Mouse (Mus musculus) heart, embryonic 14.5 days (tissue): ENCODE measurements at regions not wholly inside any gene's neighbourhood (a gene's known extent, or its start where the extent isn't known, plus 50 kb on each side); places are given as distances from the start of the nearest gene placed in this dataset.

ENCODE experiments used
- ATAC-seq: fragments of 200-750 bp; cut with Nextera tagmentation; 2 replicates; pipeline ENCODE4 v1.8.0; 2017; ENCODE audit warnings: low read depth, moderate TSS enrichment; ENCODE audit not compliant: insufficient number of reproducible peaks, insufficient read depth, low FRiP score
- H3K27ac ChIP-seq, 2 experiments: fragments of 200-500 bp in 1 of 2; fragments of 300-500 bp in 1 of 2; sonication (generic) in 1 of 2; replicated peaks in 1 of 2; 2 replicates each; pipeline ENCODE4 v1.5.1; 2012 to 2014; ENCODE audit warnings: low read depth in 2 of 2, low read length in 2 of 2, control low read depth in 1 of 2, mild to moderate bottlenecking in 1 of 2, mixed read lengths in 1 of 2; ENCODE audit not compliant: control insufficient read depth in 1 of 2, insufficient read depth in 1 of 2
- H3K27me3 ChIP-seq: fragments of 300-500 bp; sonication (generic); 2 replicates; pipeline ENCODE4 v1.6.1; 2014; ENCODE audit warnings: mild to moderate bottlenecking, low read length, control low read depth; ENCODE audit not compliant: control insufficient read depth, insufficient read depth
- H3K36me3 ChIP-seq: fragments of 300-500 bp; sonication (generic); 2 replicates; pipeline ENCODE4 v1.6.1; 2014; ENCODE audit warnings: mild to moderate bottlenecking, control low read depth, low read length, mixed read lengths; ENCODE audit not compliant: control insufficient read depth, insufficient read depth
- H3K4me1 ChIP-seq, 2 experiments: fragments of 200-500 bp in 1 of 2; fragments of 300-500 bp in 1 of 2; sonication (generic) in 1 of 2; 2 replicates each; pipeline ENCODE4 v1.6.1; 2012 to 2014; ENCODE audit warnings: low read length in 2 of 2, control low read depth in 1 of 2, mixed read lengths in 1 of 2; ENCODE audit not compliant: control insufficient read depth in 2 of 2, insufficient read depth in 2 of 2
- H3K4me2 ChIP-seq: fragments of 300-500 bp; sonication (generic); 2 replicates; pipeline ENCODE4 v1.6.1; 2014; ENCODE audit warnings: mild to moderate bottlenecking, low read length
- H3K4me3 ChIP-seq, 2 experiments: fragments of 200-500 bp in 1 of 2; fragments of 300-500 bp in 1 of 2; sonication (generic) in 1 of 2; 2 replicates each; pipeline ENCODE4 v1.5.1; 2012 to 2014; ENCODE audit warnings: low read length in 2 of 2, mild to moderate bottlenecking in 2 of 2, control low read depth in 1 of 2, low read depth in 1 of 2, moderate library complexity in 1 of 2; ENCODE audit not compliant: control insufficient read depth in 1 of 2, insufficient read depth in 1 of 2
- H3K9ac ChIP-seq: fragments of 300-500 bp; sonication (generic); 2 replicates; pipeline ENCODE4 v1.6.1; 2014; ENCODE audit warnings: mild to moderate bottlenecking, low read length
- H3K9me3 ChIP-seq: fragments of 300-500 bp; sonication (generic); 2 replicates; pipeline ENCODE4 v1.6.1; 2016; ENCODE audit warnings: low read length, control low read depth; ENCODE audit not compliant: control insufficient read depth
- WGBS: fragments of 180-500 bp; shearing (Covaris S2); extraction: QIAGEN DNeasy Blood & Tissue Kit; methylation state at CpG from one replicate; pipeline ENCODE4 v1.1.7; 2014; 5-methylcytosine and 5-hydroxymethylcytosine counted together

GRCm38 (mm10) chr10:30952410-30952809 lies 109.8 kb upstream of the Hey2 start:
- H3K36me3 ChIP-seq = no peaks in the 10 kb centered on the region
- no peak overlapping the region for H3K4me2 ChIP-seq
- WGBS = 53% methylated on average over 2 of the region's 2 CpGs
- no peaks in the 10 kb centered on the region for H3K27me3 ChIP-seq
- no peak overlapping the region for H3K9ac ChIP-seq
- H3K27ac ChIP-seq = no peak overlapping the region
- H3K4me1 ChIP-seq = peaks cover 4 to 13% of the 10 kb centered on the region in 2 experiments; a peak in 3 of 4 replicates
- no peak for ATAC-seq
- no peak overlapping the region for H3K4me3 ChIP-seq
- H3K9me3 ChIP-seq = no peaks in the 10 kb centered on the region

- ATAC-seq = no peak
- Histone ChIP-seq H3K4me1 (no peaks in the 10 kb centered on the region), H3K4me3 (no peak overlapping the region), H3K9ac (no peak overlapping the region), H3K4me2 (no peak overlapping the region), H3K36me3 (no peaks in the 10 kb centered on the region), H3K9me3 (no peaks in the 10 kb centered on the region), H3K27ac (no peak overlapping the region), H3K27me3 (no peaks in the 10 kb centered on the region)
- 82% methylated on average over 4 of the region's 4 CpGs for WGBS
Measured at GRCm38 (mm10) chr10:30946601-30947000, 104.0 kb upstream of the Hey2 start.

GRCm38 (mm10) chr10:30918322-30918988 lies 75.9 kb upstream of the Hey2 start:
- Histone ChIP-seq H3K9ac (no peak overlapping the region), H3K9me3 (no peaks in the 10 kb centered on the region), H3K27me3 (no peaks in the 10 kb centered on the region), H3K4me2 (no peak overlapping the region), H3K36me3 (no peaks in the 10 kb centered on the region), H3K4me1 (no peaks in the 10 kb centered on the region), H3K27ac (no peak overlapping the region), H3K4me3 (no peak overlapping the region)
- WGBS = 63% methylated on average over 3 of the region's 3 CpGs
- ATAC-seq = no peak

GRCm38 (mm10) chr10:30893771-30894170 lies 51.2 kb upstream of the Hey2 start:
- Histone ChIP-seq H3K4me2 (no peak overlapping the region), H3K36me3 (no peaks in the 10 kb centered on the region), H3K9ac (no peak overlapping the region), H3K4me1 (peaks cover 0 to 4% of the 10 kb centered on the region in 2 experiments; a peak in 1 of 4 replicates), H3K27ac (no peak overlapping the region), H3K27me3 (no peaks in the 10 kb centered on the region), H3K4me3 (no peak overlapping the region), H3K9me3 (no peaks in the 10 kb centered on the region)
- no peak for ATAC-seq
- 27% methylated on average over 3 of the region's 3 CpGs for WGBS
